Mouse (Mus musculus) C2C12 (cell line): ENCODE measurements at regions not wholly inside any gene's neighbourhood (a gene's known extent, or its start where the extent isn't known, plus 50 kb on each side); places are given as distances from the start of the nearest gene placed in this dataset.

Source experiments
- CTCF ChIP-seq: IDR thresholded peaks from one replicate; pipeline ENCODE4 v1.5.1; 2011; ENCODE audit not compliant: control insufficient read depth, insufficient read depth, insufficient read length
- FOSL1 ChIP-seq: IDR thresholded peaks from one replicate; pipeline ENCODE4 v1.8.0; 2011; ENCODE audit warnings: mild to moderate bottlenecking, low read length; ENCODE audit not compliant: poor library complexity, insufficient read depth, severe bottlenecking
- USF1 ChIP-seq: IDR thresholded peaks from one replicate; pipeline ENCODE4 v1.6.1; 2011; ENCODE audit warnings: low read depth, mild to moderate bottlenecking, control low read depth, moderate library complexity

DNA sequence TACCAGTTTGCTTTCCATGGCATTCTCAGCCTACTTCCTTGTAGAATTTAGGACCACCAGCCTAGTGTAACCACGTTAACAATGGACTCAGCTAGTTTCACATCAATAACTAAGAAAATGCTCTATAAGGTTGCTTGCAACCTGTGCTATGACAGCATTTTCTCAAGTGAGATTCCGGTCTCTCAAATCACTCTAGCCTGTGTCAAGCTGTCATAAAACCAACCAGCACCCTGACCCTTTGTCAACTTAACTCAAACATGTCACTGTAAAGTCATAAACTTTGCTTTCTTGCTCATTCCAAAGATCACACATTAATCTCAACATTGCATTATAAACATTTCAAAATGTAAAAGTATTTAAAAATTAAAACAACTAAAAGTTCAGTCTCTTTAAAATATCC, 337.8 kb downstream of the Plod2 start:
- TF ChIP-seq USF1: no peak
- TF ChIP-seq CTCF: no peak
- TF ChIP-seq FOSL1: no peak
